Mouse (Mus musculus) heart, postnatal 0 days (tissue): ENCODE data around the gene Sept9. TPM values are rescaled to one million over a fixed set of nuclear protein-coding genes. Genes with fewer than 3 reads are reported as not detected.

Source experiments
- ATAC-seq: fragments of 200-750 bp; cut with Nextera tagmentation; 2 replicates; pipeline ENCODE4 v1.8.0; 2017; ENCODE audit warnings: low read depth, moderate number of reproducible peaks, moderate library complexity; ENCODE audit not compliant: insufficient read depth
- DNase-seq: peaks from one replicate; pipeline ENCODE4 v3.0.0-alpha.2; 2016; ENCODE audit warnings: low spot score
- H3K27ac ChIP-seq: fragments of 300-500 bp; sonication (generic); 2 replicates; pipeline ENCODE4 v1.5.1; 2014; ENCODE audit warnings: low read depth, mild to moderate bottlenecking
- H3K27me3 ChIP-seq: fragments of 300-500 bp; sonication (generic); 2 replicates; pipeline ENCODE4 v1.6.1; 2014; ENCODE audit warnings: low read length, mixed read lengths; ENCODE audit not compliant: control insufficient read depth, insufficient read depth
- H3K36me3 ChIP-seq: fragments of 300-500 bp; sonication (generic); replicated peaks from 2 replicates; pipeline ENCODE4 v1.6.1; 2014; ENCODE audit warnings: low read length, mixed read lengths; ENCODE audit not compliant: control insufficient read depth, insufficient read depth
- H3K4me1 ChIP-seq: fragments of 300-500 bp; sonication (generic); 2 replicates; pipeline ENCODE4 v1.6.1; 2014; ENCODE audit warnings: antibody characterized with exemption; ENCODE audit not compliant: control insufficient read depth, insufficient read depth
- H3K4me2 ChIP-seq: fragments of 300-500 bp; sonication (generic); 2 replicates; pipeline ENCODE4 v1.6.1; 2014; ENCODE audit warnings: low read depth, mild to moderate bottlenecking, low read length, moderate library complexity
- H3K4me3 ChIP-seq: fragments of 300-500 bp; sonication (generic); 2 replicates; pipeline ENCODE4 v1.5.1; 2014; ENCODE audit warnings: low read depth, low read length
- H3K9ac ChIP-seq: fragments of 300-500 bp; sonication (generic); replicated peaks from 2 replicates; pipeline ENCODE4 v1.6.1; 2014; ENCODE audit warnings: low read depth, low read length, mixed read lengths
- H3K9me3 ChIP-seq: fragments of 300-500 bp; sonication (generic); replicated peaks from 2 replicates; pipeline ENCODE4 v1.6.1; 2016; ENCODE audit warnings: low read length; ENCODE audit not compliant: control insufficient read depth
- CTCF ChIP-seq: IDR thresholded peaks from 2 replicates; pipeline ENCODE4 v1.5.1; 2016; ENCODE audit warnings: antibody characterized with exemption, control low read depth, low read depth
- EP300 ChIP-seq: IDR thresholded peaks from 2 replicates; pipeline ENCODE4 v1.6.1; 2016; ENCODE audit warnings: antibody characterized with exemption, low read depth
- WGBS: fragments of 180-500 bp; shearing (Covaris S2); extraction: QIAGEN DNeasy Blood & Tissue Kit; methylation state at CpG from one replicate; pipeline ENCODE4 v1.1.7; 2014; 5-methylcytosine and 5-hydroxymethylcytosine counted together
- polyA plus RNA-seq: library from polyadenylated mRNA; unstranded; fragments of >200 nt; fragmentation: Nextera tagmentation; extraction: Ambion mirVana; gene quantifications from 2 replicates; pipeline ENCODE4 v1.2.1, GENCODE M21; 2015
- total RNA-seq: library from RNA; depleted of rRNA; stranded (reverse); fragments of >200 nt; gene quantifications from 2 replicates; pipeline ENCODE4 v1.2.3, GENCODE M21; 2014; ENCODE audit warnings: low replicate concordance

Gene Sept9
- total and polyA plus RNA-seq, 2 experiments from 2014 or later = 31.6 to 64.2 TPM

DNA sequence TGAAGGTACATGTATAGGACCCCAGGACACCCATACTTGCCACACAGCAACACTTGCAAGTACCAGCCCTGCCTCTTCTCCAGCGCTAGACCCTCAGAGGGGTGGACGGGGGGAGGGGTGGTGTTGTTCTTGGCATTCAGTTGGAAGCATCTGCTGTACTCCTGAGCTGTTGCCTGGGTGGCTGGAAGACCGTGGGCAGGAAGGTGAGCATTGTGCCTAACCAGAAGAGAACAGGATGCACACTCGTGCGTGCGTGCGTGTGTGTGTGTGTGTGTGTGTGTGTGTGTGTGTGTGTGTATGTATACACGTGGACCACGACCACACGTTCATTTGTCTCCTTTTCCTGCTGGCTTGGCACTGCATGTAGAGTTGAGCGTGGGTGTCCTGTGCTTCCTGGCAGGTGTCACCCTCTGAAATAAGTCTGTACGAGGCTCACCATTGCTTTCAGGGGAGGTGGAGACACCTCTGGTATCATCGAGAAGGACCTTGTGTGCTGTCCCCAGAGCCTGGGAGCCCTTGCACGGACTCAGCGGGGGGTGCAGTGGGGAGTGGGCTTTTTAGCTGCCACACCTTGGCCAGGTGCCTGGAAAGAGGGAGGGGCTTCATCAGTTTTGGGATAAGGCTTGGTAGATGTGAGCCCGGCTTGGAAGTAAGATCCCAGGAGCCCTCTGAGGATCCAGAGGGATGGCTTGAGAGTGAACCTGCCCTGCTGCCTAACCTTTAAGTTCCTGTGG is 127.6 kb downstream of the Sept9 start:
- H3K9me3 ChIP-seq = no peaks in the 10 kb centered on the region
- DNase-seq = no peak
- peak overlapping the region; percentile 53; the same call in 1 of the 2 replicates for H3K27ac ChIP-seq
- no peaks in the 10 kb centered on the region for H3K36me3 ChIP-seq
- no peak overlapping the region; the same call in 1 of the 2 replicates for H3K4me2 ChIP-seq
- H3K27me3 ChIP-seq = no peaks in the 10 kb centered on the region
- 58% methylated on average over 16 of the region's 16 CpGs for WGBS
- TF ChIP-seq EP300 = 0 out of 2 replicates have a peak, but pooled peaks have one; percentile 31
- no peak for TF ChIP-seq CTCF
- H3K4me3 ChIP-seq = no peak overlapping the region
- H3K9ac ChIP-seq = no peak overlapping the region
- H3K4me1 ChIP-seq = peaks cover 33% of the 10 kb centered on the region
- ATAC-seq = no peak

DNA sequence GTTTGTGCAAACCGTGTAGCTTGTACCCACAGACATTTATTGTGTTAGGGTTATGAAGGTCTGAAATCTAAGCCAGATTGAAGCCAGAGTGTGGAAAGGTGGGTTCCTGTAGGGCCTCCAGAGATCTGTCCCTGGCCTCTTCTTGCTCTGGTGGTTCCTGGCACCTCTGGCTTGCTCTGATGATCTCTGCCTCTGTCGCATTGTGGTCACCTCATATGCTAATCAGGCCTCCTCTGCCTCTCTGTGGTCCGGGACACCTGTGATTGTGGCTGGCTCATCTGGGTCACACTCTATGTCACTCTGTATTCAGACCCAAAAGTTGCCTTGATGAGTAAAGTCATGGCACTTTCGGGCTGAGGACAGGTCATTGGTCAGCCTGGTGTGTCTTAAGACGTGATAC is 128.2 kb downstream of the Sept9 start:
- no peak for DNase-seq
- no peaks in the 10 kb centered on the region for H3K36me3 ChIP-seq
- TF ChIP-seq CTCF (no peak), EP300 (no peak)
- WGBS = 78% methylated on average over 5 of the region's 5 CpGs
- no peak overlapping the region for H3K27ac ChIP-seq
- no peak for ATAC-seq
- no peak overlapping the region for H3K4me3 ChIP-seq
- no peak overlapping the region for H3K9ac ChIP-seq
- no peaks in the 10 kb centered on the region for H3K9me3 ChIP-seq
- no peak overlapping the region for H3K4me2 ChIP-seq
- H3K4me1 ChIP-seq = peaks cover 38% of the 10 kb centered on the region
- no peaks in the 10 kb centered on the region for H3K27me3 ChIP-seq

DNA sequence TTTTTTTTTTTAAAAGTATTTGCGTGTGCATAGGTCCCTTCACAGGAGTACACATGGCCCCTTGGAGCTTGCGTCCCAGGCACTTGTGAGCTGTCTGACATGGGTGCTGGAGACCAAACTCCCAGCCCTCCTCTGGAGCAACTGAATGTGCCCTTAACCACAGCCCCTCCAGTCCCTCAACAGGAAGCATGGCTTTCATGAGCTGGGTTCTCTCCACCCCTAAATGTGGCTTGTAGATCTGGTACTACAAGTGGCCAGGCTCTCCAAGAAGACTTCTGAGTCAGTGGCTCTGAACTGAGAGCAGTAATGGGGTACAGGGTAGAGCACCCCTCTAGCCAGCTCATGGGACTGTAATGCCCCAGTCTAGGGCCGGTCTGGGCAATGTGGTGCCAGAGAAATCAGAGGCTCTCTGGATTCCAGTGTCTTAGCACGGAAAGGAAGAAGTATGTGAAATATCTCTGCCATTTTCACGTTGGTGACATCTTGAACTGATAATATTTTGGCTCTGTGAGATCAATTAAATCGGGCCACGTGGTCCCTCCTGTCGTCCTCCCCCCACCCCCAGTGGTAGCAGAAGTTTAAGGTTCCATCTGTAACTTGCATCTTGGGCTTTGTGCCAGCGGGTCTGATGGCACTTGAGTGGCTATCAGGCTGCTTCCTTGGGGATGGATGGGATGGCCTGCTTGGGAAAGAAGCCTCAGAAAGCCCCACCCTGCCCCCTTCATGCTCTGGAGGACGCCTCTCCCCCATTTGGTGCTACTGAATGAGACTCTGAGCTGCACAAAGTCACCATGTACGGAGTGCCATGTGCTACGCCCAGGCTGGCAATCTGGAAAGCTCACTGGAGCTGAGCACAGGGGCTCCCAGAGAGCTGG is 130.9 kb downstream of the Sept9 start:
- H3K4me1 ChIP-seq = peaks cover 30% of the 10 kb centered on the region
- no peak overlapping the region for H3K9ac ChIP-seq
- peak overlapping the region; percentile 67 for H3K27ac ChIP-seq
- H3K4me3 ChIP-seq = no peak overlapping the region
- H3K27me3 ChIP-seq = no peaks in the 10 kb centered on the region
- H3K4me2 ChIP-seq = no peak overlapping the region
- DNase-seq (no peak), ATAC-seq (no peak)
- 65% methylated on average over 12 of the region's 12 CpGs for WGBS
- H3K9me3 ChIP-seq = no peaks in the 10 kb centered on the region
- no peak for TF ChIP-seq EP300
- no peak for TF ChIP-seq CTCF
- no peaks in the 10 kb centered on the region for H3K36me3 ChIP-seq

DNA sequence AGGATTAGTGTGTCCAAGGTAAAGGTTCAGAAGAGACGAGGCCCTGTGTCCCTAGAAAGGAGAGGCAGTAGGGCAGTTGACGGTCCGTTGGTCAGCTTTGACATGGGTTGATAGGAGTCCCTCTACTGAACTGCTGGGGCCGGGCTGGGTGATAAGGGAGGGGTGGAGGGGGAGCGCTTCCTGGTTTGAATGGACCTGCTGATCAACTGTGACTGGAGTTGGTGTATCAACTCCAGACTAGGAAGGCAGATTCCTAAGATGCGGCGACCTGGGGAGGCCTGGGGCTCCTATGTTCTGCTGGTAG is 131.4 kb downstream of the Sept9 start:
- TF ChIP-seq CTCF (no peak), EP300 (no peak)
- no peaks in the 10 kb centered on the region for H3K36me3 ChIP-seq
- H3K9ac ChIP-seq = no peak overlapping the region
- H3K4me2 ChIP-seq = 0 out of 2 replicates have a peak overlapping the region, but pooled peaks have one; percentile 93
- no peak for ATAC-seq
- H3K4me1 ChIP-seq = peaks cover 30% of the 10 kb centered on the region
- 42% methylated on average over 7 of the region's 7 CpGs for WGBS
- H3K4me3 ChIP-seq = no peak overlapping the region
- H3K9me3 ChIP-seq = no peaks in the 10 kb centered on the region
- peak overlapping the region; percentile 67 for H3K27ac ChIP-seq
- no peak for DNase-seq
- no peaks in the 10 kb centered on the region for H3K27me3 ChIP-seq

DNA sequence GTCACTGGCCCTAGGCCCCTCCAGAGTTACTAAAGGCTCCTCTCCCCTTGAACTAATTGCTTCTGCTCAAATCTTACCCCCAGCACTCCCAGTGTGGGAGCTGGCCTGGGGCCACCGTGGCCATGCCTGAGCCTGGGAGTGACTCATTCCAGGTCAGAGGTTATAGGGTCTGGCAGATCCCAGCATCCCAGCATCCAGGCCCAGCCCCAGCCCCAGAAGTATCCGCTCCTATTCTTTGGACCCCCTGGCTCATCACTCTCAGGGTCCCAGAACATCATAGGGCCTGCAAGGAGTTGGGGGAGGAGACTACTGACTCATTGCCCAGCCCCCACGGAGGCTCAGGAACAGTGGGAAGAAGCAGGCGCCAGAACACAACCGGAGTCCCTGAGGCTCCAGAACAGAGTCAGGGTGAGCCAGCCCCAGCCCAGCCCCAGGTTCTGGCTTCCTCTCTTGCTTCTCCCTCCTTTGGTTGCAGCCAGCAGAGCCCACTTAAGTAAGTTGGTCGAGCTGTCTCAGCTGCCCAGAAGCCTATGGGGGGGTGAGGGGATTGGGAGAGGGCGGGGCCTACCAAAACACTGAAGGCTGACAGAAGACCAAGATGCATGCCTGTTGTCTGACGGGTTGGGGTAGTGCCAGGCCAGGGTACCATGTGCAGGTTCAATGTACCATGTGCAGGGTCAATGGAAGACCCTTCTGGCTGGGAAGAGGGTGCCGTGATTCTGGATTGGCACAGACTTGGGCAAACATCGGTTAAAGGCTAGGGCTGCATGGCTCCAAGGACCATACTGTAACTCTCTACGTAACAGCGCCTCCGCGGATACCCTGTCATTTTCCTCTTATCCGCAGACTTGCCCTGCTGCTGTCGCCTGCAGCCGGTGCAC is 132.1 kb downstream of the Sept9 start:
- no peak for TF ChIP-seq EP300
- no peak for TF ChIP-seq CTCF
- H3K27ac ChIP-seq = peak overlapping the region; percentile 67
- H3K4me2 ChIP-seq = peak overlapping the region; percentile 93
- DNase-seq (no peak), ATAC-seq (peak; percentile 5; the same call in 1 of the 2 replicates)
- peak overlapping the region; percentile 70 for H3K9ac ChIP-seq
- no peaks in the 10 kb centered on the region for H3K27me3 ChIP-seq
- H3K4me3 ChIP-seq = peak overlapping the region; percentile 57
- H3K9me3 ChIP-seq = no peaks in the 10 kb centered on the region
- H3K4me1 ChIP-seq = peaks cover 30% of the 10 kb centered on the region
- H3K36me3 ChIP-seq = no peaks in the 10 kb centered on the region
- 13% methylated on average over 17 of the region's 17 CpGs for WGBS
